Mouse (Mus musculus): ENCODE results near the gene Olfr700. TPM values are rescaled to one million over a fixed set of nuclear protein-coding genes. Genes with fewer than 3 reads are reported as not detected.
"Not testable (repeated sequence)": the region's sequence is repeated elsewhere in the genome, so short reads cannot be mapped to it uniquely, and the experiment has no call there.

Gene Olfr700
- total RNA-seq (2021) = not detected
- long read RNA-seq, experiment 1 = 0 reads
- long read RNA-seq, experiment 2 = 0 reads

DNA sequence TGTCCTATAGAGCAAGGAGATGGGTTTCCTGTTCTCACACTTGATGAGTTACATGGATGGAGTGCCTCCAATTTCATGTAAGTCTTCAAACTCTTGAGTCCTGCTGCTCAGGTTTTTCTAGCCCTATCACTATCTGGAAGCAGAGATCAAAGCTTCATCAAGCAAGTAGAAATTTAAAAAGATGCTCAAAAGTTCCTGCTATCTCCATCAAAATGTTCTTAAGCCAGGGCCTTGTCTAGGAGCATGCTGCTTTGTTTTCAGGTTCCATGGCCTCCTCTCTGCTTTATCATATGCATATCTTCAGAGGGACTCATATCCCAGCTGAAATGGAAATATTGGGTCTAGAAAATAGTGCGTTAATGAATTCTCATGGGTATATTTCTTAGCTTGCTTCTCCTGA is at the start of gene Olfr700:
Olfr700 (minus strand) TSS at position 101 of the 400 bp plus-strand sequence.
- no peak for DNase-seq (ENCODE audit: low spot score in 2 of 2)
- intact Hi-C loops (cut with DNase I) = no loop called here

DNA sequence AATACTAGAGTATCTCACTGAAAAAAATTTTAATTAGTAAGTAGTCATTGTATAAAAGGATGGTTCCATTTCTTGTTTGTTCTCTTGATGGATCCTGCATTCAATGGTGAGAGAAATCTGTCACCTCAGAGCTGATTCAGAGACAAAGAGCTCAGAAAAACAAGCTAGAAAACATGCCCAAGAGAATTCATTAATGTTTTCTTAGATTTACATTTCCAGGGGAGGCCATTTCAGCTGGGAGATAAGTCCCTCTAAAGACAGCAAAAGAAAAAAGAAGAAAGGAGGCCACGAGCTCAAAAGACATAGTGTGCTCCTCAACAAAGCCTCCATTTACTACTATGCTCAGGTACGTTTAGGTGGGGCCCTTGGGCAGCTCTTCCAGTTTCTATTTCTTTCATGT is 34.4 kb upstream of the Olfr700 start, which contains the start of gene Olfr703:
Olfr703 (plus strand) TSS at position 301 of the 400 bp plus-strand sequence.
- DNase-seq (ENCODE audit: low spot score in 2 of 2) = no peak
- intact Hi-C loops (cut with DNase I) = no loop called here

- intact Hi-C loops (cut with DNase I) = no loop called here
- no peak for DNase-seq (ENCODE audit: low spot score in 2 of 2)
Observed at GRCm38 (mm10) chr7:106833793-106834192, 25.2 kb upstream of the Olfr700 start, which contains the start of gene Olfr702. Gene Olfr702, minus strand, starts transcription at chr7:106833893.

DNA sequence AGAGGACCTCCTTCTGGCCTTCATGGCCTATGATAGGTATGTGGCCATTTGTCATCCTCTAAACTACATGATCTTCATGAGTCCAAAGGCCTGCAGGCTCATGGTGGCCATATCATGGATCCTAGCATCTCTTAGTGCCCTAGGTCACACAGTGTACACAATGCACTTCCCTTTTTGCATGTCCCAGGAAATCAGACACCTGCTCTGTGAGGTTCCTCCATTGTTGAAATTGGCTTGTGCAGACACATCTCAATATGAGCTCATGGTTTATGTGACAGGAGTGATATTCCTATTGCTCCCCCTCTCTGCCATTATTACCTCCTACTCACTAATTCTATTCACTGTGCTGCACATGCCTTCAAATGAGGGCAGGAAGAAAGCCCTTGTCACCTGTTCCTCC is 9.8 kb upstream of the Olfr700 start:
- DNase-seq (ENCODE audit: low spot score in 2 of 2) = no peak
- intact Hi-C loops (cut with DNase I) = no loop called here

- intact Hi-C loops (cut with DNase I) = no loop called here
- peak in 1 of 2 experiments; percentile 5 for DNase-seq (ENCODE audit: low spot score in 2 of 2)
Observed at GRCm38 (mm10) chr7:106815775-106816174, 7.1 kb upstream of the Olfr700 start.

DNA sequence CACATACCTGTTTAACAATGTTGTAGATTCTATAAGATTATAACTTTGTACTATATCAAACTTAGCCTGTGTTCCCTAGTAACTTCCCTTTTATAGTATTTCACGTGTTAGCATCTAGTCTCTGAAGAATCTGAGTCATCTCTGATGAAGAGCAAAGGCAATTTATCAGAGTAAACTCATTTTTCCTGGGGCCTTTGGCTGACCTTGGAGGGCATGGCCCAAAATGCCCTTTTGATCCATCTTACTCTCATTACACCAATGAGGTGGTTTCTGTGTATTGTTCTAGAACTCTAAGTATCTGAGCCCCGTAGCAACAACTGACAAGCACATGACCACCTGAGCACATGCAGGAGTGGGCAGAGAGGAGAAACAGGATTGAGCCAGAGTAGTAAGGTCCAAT is 5.2 kb upstream of the Olfr700 start, which contains the start of gene Olfr701:
Olfr701 (plus strand) TSS at position 301 of the 400 bp plus-strand sequence.
- intact Hi-C loops (cut with DNase I) = no loop called here
- no peak for DNase-seq (ENCODE audit: low spot score in 2 of 2)

GRCm38 (mm10) chr7:106793098-106793497 is 15.5 kb downstream of the Olfr700 start, which contains the start of gene Olfr699:
Gene Olfr699, minus strand, starts transcription at chr7:106793198.
- no peak for DNase-seq (ENCODE audit: low spot score in 2 of 2)
- intact Hi-C loops (cut with DNase I) = no loop called here

- intact Hi-C loops (cut with DNase I) = no loop called here
- DNase-seq (ENCODE audit: low spot score in 2 of 2) = no peak
Observed at GRCm38 (mm10) chr7:106788330-106788729, 20.3 kb downstream of the Olfr700 start.

DNA sequence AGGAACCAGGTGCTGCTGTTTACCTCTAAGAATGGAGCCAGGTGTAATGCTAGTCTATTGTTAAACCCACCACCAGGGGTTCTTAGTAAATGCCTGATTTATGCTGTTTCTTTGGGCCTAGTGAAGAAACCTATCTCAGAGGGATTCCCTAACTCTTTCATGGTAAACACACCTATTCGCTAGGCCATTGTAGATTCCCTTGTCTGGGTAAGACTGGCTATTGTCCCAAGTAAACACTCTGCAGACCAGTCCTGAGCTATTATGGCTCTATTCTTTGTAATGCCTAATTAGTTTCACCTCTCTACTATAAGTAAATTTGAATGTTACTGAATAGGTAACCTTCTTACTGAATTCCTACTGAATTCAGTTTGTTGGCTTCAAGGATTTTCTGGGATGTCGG is 47.6 kb downstream of the Olfr700 start:
- intact Hi-C loops (cut with DNase I); DNase-seq (ENCODE audit: low spot score in 2 of 2): not testable (repeated sequence)

GRCm38 (mm10) chr7:106758800-106759199 is 49.8 kb downstream of the Olfr700 start:
- intact Hi-C loops (cut with DNase I) = no loop called here
- no peak for DNase-seq (ENCODE audit: low spot score in 2 of 2)

Other genes starting within 250 kb of the Olfr700 start
- gene Olfr693, start 128.2 kb downstream of the Olfr700 start, total RNA-seq (2021) = not detected
- not detected for gene Olfr694, start 117.0 kb downstream of the Olfr700 start, total RNA-seq (2021)
- gene Olfr695, start 92.4 kb downstream of the Olfr700 start, total RNA-seq (2021) = not detected
- not detected for gene Olfr697, start 66.4 kb downstream of the Olfr700 start, total RNA-seq (2021)
- gene Olfr698, start 53.4 kb downstream of the Olfr700 start, total RNA-seq (2021) = not detected
- not detected for gene Olfr699, start 15.6 kb downstream of the Olfr700 start, total RNA-seq (2021)
- gene Olfr701, start 5.3 kb upstream of the Olfr700 start, total RNA-seq (2021) = not detected
- not detected for gene Olfr702, start 25.1 kb upstream of the Olfr700 start, total RNA-seq (2021)
- gene Olfr703, start 34.5 kb upstream of the Olfr700 start, total RNA-seq (2021) = not detected
- gene Olfr704, start 54.4 kb upstream of the Olfr700 start, total RNA-seq (2021) = not detected
- not detected for gene Olfr705, start 68.1 kb upstream of the Olfr700 start, total RNA-seq (2021)
- not detected for gene Olfr706, start 79.3 kb upstream of the Olfr700 start, total RNA-seq (2021)
- gene Olfr707, start 92.4 kb upstream of the Olfr700 start, total RNA-seq (2021) = not detected
- not detected for gene Olfr1532-ps1, start 99.2 kb upstream of the Olfr700 start, total RNA-seq (2021)
- not detected for gene Olfr709-ps1, start 123.4 kb upstream of the Olfr700 start, total RNA-seq (2021)
- gene Olfr710, start 139.5 kb upstream of the Olfr700 start, total RNA-seq (2021) = not detected
- gene Olfr6, start 155.1 kb upstream of the Olfr700 start, total RNA-seq (2021) = not detected
- gene Olfr711, start 166.6 kb upstream of the Olfr700 start, total RNA-seq (2021) = not detected
- not detected for gene Olfr2, start 197.2 kb upstream of the Olfr700 start, total RNA-seq (2021)
- not detected for gene Olfr713, start 222.3 kb upstream of the Olfr700 start, total RNA-seq (2021)